Mouse (Mus musculus) C2C12 (cell line): ENCODE measurements around the gene Olfr364-ps1. TPM values are rescaled to one million over a fixed set of nuclear protein-coding genes. Genes with fewer than 3 reads are reported as not detected.

Experiments
- H3K27me3 ChIP-seq: one replicate; pipeline ENCODE4 v1.6.1; 2011; ENCODE audit not compliant: control insufficient read depth, insufficient read depth, insufficient read length
- H3K36me3 ChIP-seq: one replicate; pipeline ENCODE4 v1.6.1; 2011; ENCODE audit not compliant: control insufficient read depth, insufficient read depth
- H3K4me3 ChIP-seq: one replicate; pipeline ENCODE4 v1.5.1; 2011; ENCODE audit warnings: mild to moderate bottlenecking, control low read depth; ENCODE audit not compliant: poor library complexity, insufficient read depth, severe bottlenecking
- H3K79me2 ChIP-seq: one replicate; pipeline ENCODE4 v1.6.1; 2011; ENCODE audit not compliant: control insufficient read depth, insufficient read depth
- H3K79me3 ChIP-seq: one replicate; pipeline ENCODE4 v1.6.1; 2011; ENCODE audit warnings: low read depth, control low read depth
- H3ac ChIP-seq: one replicate; pipeline ENCODE3; 2011; ENCODE audit warnings: low read depth; ENCODE audit not compliant: control insufficient read depth, insufficient read length
- CEBPB ChIP-seq: IDR thresholded peaks from one replicate; pipeline ENCODE4 v1.6.1; 2011; ENCODE audit warnings: low read depth, mild to moderate bottlenecking, control low read depth, moderate library complexity
- CTCF ChIP-seq: IDR thresholded peaks from one replicate; pipeline ENCODE4 v1.5.1; 2011; ENCODE audit not compliant: control insufficient read depth, insufficient read depth, insufficient read length
- FOSL1 ChIP-seq: IDR thresholded peaks from one replicate; pipeline ENCODE4 v1.8.0; 2011; ENCODE audit warnings: mild to moderate bottlenecking, low read length; ENCODE audit not compliant: poor library complexity, insufficient read depth, severe bottlenecking
- MAX ChIP-seq: IDR thresholded peaks from one replicate; pipeline ENCODE4 v1.6.1; 2011; ENCODE audit warnings: mild to moderate bottlenecking, control low read depth
- MYOD1 ChIP-seq: IDR thresholded peaks from one replicate; pipeline ENCODE4 v1.6.1; 2011; ENCODE audit warnings: low read depth; ENCODE audit not compliant: control insufficient read depth, insufficient read length
- MYOG ChIP-seq: IDR thresholded peaks from one replicate; pipeline ENCODE4 v1.6.1; 2011; ENCODE audit not compliant: control insufficient read depth, insufficient read length; ENCODE audit errors: extremely low read depth
- USF1 ChIP-seq: IDR thresholded peaks from one replicate; pipeline ENCODE4 v1.6.1; 2011; ENCODE audit warnings: low read depth, mild to moderate bottlenecking, control low read depth, moderate library complexity
- long read RNA-seq, 2 experiments: library from polyadenylated mRNA; unstranded; transcript quantifications; one replicate each; pipeline ENCODE4 v2.0.0; 2019 to 2020
- polyA plus RNA-seq: library from polyadenylated mRNA; unstranded; fragments of >200 nt; fragmentation: generic; extraction: Trizol; gene quantifications from one replicate; pipeline ENCODE4 v1.2.1, GENCODE M21; 2012; ENCODE audit warnings: missing spikeins

Gene Olfr364-ps1
- polyA plus RNA-seq: not detected
- long read RNA-seq, experiment 1: 0 reads
- long read RNA-seq, experiment 2: 0 reads

GRCm38 (mm10) chr2:37139022-37139421 is at the start of gene Olfr364-ps1:
TSS of gene Olfr364-ps1 (plus strand) at chr2:37139322.
- no peaks in the 10 kb centered on the region for H3K79me2 ChIP-seq
- no peak within 1 kb of the TSS for H3K4me3 ChIP-seq
- no peak for TF ChIP-seq MYOG
- TF ChIP-seq MYOD1: no peak
- TF ChIP-seq USF1: no peak
- TF ChIP-seq CTCF: no peak
- no peak within 1 kb of the TSS for H3ac ChIP-seq
- H3K79me3 ChIP-seq: no peaks in the 10 kb centered on the region
- H3K27me3 ChIP-seq: no peaks in the 10 kb centered on the region
- no peaks in the 10 kb centered on the region for H3K36me3 ChIP-seq

GRCm38 (mm10) chr2:37117810-37118209 is 21.3 kb upstream of the Olfr364-ps1 start, which contains the start of gene Olfr362:
TSS of gene Olfr362 (minus strand) at chr2:37117910.
- TF ChIP-seq CTCF: no peak
- no peak for TF ChIP-seq CEBPB
- TF ChIP-seq USF1: no peak
- TF ChIP-seq MYOG: no peak
- H3K79me2 ChIP-seq: no peaks in the 10 kb centered on the region

GRCm38 (mm10) chr2:37187898-37188297 is 48.8 kb downstream of the Olfr364-ps1 start, which contains the start of gene Olfr365:
TSS of gene Olfr365 (plus strand) at chr2:37188198.
- TF ChIP-seq CTCF (no peak), USF1 (no peak), MYOG (no peak), FOSL1 (no peak), CEBPB (no peak), MYOD1 (no peak), MAX (no peak)
- Histone ChIP-seq H3K79me2 (no peaks in the 10 kb centered on the region), H3K27me3 (no peaks in the 10 kb centered on the region), H3K4me3 (no peak within 1 kb of the TSS), H3ac (no peak within 1 kb of the TSS), H3K79me3 (no peaks in the 10 kb centered on the region), H3K36me3 (no peaks in the 10 kb centered on the region)

More at GRCm38 (mm10) chr2:37117810-37118209, 21.3 kb upstream of the Olfr364-ps1 start, which contains the start of gene Olfr362:
- H3K27me3 ChIP-seq: no peaks in the 10 kb centered on the region
- H3ac ChIP-seq: no peak within 1 kb of the TSS
- no peaks in the 10 kb centered on the region for H3K36me3 ChIP-seq
- H3K4me3 ChIP-seq: no peak within 1 kb of the TSS
- H3K79me3 ChIP-seq: no peaks in the 10 kb centered on the region

Other genes starting within 250 kb of the Olfr364-ps1 start
- not detected for gene Olfr353, start 246.4 kb upstream of the Olfr364-ps1 start, polyA plus RNA-seq
- gene Olfr354, start 233.6 kb upstream of the Olfr364-ps1 start, polyA plus RNA-seq: not detected
- not detected for gene Olfr355, start 210.4 kb upstream of the Olfr364-ps1 start, polyA plus RNA-seq
- not detected for gene Olfr356, start 202.2 kb upstream of the Olfr364-ps1 start, polyA plus RNA-seq
- gene Olfr357, start 145.5 kb upstream of the Olfr364-ps1 start, polyA plus RNA-seq: not detected
- gene Olfr358, start 130.0 kb upstream of the Olfr364-ps1 start, polyA plus RNA-seq: not detected
- not detected for gene Olfr360, start 73.6 kb upstream of the Olfr364-ps1 start, polyA plus RNA-seq
- gene Olfr361, start 50.0 kb upstream of the Olfr364-ps1 start, polyA plus RNA-seq: not detected
- gene Olfr362, start 21.4 kb upstream of the Olfr364-ps1 start, polyA plus RNA-seq: not detected
- not detected for gene Olfr365, start 48.9 kb downstream of the Olfr364-ps1 start, polyA plus RNA-seq
- gene Olfr366, start 72.3 kb downstream of the Olfr364-ps1 start, polyA plus RNA-seq: not detected
- not detected for gene Olfr368, start 187.2 kb downstream of the Olfr364-ps1 start, polyA plus RNA-seq
- 9.2 TPM for gene Pdcl, start 220.0 kb downstream of the Olfr364-ps1 start, polyA plus RNA-seq